Mouse (Mus musculus): ENCODE results near the gene Bag5.

DNA sequence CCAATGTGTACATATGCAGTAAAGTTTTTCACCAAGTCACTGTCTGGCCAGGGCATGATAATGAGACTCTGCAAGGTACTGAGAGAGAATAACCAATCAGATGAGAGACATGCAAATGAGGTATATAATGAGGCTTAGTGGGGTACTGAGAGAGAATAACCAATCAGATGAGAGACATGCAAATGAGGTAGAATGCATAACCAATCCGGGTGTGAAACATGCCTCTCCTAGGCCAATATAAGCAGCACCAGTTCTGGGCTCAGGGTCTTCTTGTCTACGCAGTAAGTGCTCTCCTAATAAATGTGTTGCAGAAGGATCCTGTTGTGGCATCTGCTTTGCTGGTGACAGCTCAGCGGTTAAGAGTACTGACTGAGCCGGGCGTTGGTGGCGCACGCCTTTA lies 3.4 kb upstream of the Bag5 start:
- TF ChIP-seq POLR2A (IDR thresholded peaks at IDR 0.05; ENCODE audit: extremely low read depth, insufficient read depth, low read length) (no peak), CTCF (IDR thresholded peaks at IDR 0.05; ENCODE audit: low read depth, low read length) (no peak)
